Mouse (Mus musculus) thymus, adult 18-20 months (tissue): ENCODE results near the gene Mcm6.

ENCODE experiments used
- DNase-seq, 2 experiments: peaks; one replicate each; pipeline ENCODE4 v3.0.0; 2022; ENCODE audit warnings: mixed read lengths in 2 of 2

Mcm6 gene

DNA sequence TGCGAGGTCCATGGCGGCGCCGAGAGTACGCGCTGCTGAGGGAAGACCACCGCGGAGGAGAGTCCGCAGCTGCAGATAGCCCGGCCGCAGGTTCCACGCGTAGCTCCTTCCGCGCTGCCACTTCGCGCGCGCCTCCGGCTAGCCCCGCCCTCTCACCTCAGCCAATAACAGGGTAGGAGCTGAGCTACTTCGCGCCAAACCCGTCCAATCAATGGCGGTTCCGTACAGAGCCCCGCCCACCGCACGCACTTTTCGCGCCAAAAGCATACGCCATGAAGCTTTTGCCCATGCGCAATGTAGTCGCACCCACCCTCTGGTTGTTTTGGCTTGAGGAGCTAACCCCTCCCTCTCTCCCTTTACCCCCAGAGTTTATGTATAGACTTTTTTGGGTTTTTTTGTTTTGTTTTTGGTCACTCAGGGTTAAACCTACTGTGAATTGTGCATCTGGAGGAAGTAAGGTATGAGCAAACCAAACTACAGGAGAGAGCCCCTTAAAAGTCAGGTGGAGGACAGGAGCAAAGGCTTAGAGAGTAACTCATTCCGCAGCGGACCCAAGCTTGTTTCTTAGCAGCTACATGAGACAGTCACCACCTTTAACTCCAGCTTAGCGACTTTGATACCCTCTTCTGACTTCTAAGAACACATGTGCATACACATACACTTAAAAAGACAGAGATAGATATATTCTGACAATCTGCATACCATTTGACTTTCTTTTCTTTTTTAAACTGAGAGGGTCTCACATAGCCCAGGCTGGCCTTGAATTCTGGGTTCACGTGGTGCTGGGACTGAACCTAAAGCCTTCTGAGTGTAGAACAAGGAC, at the start of gene Mcm6:
Gene Mcm6, minus strand, starts transcription at position 111 of the 823 bp plus-strand sequence.
- peak; percentile 95 to 97 for DNase-seq

DNA sequence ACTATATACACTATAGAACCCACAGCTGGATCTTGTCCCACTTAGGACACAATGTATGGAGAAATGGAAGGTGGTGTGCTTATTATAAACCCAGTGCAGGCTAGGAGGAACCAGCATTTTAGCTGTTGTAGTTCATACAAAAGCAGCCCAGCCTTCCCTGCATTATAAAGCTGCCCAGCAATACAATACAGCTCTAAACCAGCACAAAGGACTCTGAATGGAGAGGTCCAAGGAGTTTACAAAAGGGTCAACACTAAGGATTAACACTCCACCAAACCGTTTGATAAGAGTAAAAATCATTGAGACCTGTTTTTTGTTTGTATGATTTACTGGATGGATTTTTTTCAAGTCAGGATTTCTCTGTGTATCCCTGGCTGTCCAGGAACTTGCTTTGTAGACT, 47.4 kb upstream of the Mcm6 start:
- DNase-seq: no peak

- no peak for DNase-seq
Measured at GRCm38 (mm10) chr1:128405675-128406074, 46.2 kb upstream of the Mcm6 start.

- DNase-seq: no peak
Measured at GRCm38 (mm10) chr1:128405041-128405481, 45.6 kb upstream of the Mcm6 start.

GRCm38 (mm10) chr1:128400926-128401325, 41.5 kb upstream of the Mcm6 start:
- DNase-seq: no peak

- no peak for DNase-seq
Measured at GRCm38 (mm10) chr1:128399941-128400915, 40.8 kb upstream of the Mcm6 start.

- DNase-seq: no peak
Measured at GRCm38 (mm10) chr1:128398738-128399445, 39.4 kb upstream of the Mcm6 start.

DNA sequence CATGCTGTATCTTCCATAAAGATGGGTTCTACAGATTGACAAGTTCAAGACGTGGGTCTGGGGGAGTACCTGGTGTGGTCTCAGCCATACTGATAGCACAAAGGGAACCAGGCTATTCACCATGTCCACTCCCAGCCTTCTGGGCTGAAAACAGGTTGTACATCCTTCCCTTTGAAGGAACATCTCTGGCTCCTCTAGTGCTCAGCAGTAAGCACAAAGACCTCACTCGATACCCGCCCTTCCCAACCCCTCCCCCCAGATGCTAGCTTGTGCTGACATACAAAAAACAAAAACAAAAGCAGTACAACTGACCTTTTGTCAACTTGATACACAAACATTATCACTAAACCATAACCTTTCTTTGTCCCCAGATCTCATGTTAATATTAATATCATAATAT, 35.2 kb upstream of the Mcm6 start:
- DNase-seq: no peak

DNA sequence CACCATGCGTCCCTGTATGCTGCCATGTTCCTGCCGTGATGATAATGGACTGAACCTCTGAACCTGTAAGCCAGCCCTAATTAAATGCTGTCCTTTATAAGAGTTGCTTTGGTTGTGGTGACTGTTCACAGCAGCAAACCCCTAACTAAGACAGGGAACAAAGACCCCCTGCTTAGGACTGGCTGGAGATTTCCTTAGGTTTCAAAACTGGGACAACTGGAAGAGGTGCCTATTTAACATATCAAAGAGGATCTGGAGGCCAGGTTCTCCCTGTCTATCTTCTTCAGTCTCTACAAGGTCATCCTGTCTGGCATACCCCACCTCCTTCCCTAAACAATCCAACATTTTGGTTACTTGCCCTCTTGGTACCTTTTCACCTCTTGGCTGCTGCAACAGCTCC, 32.9 kb upstream of the Mcm6 start:
- DNase-seq: no peak

- no peak for DNase-seq
Measured at GRCm38 (mm10) chr1:128386487-128386886, 27.0 kb upstream of the Mcm6 start.

DNA sequence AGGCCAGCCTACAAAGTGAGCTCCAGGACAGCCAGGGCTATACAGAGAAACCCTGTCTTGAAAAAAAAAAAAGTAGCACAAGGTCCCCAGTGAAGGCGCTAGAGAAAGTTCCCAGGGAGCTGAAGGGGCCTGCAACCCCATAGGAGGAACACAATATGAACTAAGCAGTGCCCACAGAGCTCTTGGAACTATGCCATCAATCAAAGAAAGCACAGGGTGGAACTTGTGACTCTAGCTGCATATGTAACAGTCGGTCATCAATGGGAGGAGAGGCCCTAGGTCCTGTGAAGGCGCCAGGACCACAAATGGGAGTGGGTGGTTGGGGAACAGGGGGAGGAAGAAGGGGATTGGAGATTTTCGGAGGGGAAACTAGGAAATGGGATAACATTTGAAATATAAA, 17.4 kb upstream of the Mcm6 start:
- DNase-seq: no peak

DNA sequence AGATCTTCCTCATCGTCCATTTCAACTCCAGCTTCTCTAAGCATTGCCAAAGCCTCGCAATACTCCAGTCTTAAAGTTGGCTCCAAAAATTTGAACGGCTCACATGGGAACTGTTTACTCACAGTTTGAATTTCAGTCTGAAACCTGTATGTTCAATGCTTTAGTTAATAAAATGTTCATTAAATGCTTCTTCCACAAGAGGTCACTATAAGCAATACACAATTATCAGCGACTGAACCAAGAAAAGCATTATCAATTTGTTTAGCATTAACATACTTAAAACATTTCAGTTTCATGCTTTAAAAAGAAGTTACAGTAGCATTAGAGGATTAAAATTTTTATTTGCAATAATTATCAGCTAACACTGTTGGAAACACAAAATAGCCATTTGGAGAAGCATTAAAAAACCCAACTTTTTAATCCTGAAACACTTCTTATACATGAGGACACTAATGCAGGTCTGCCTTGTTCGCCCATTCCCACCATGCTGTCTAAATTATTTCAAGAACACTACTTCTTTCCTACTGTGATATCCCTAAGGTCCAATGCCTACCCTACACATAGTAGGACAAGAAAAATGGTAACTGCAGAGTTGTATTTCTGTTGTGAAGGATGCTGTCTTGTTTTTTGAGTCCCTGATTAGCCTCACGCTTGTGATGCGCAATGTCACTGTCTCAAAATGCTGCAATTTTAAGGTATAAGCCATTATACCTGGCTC, 12.8 kb upstream of the Mcm6 start:
- DNase-seq: no peak

GRCm38 (mm10) chr1:128368732-128369441, 9.4 kb upstream of the Mcm6 start:
- peak; percentile 12 to 39 for DNase-seq

DNA sequence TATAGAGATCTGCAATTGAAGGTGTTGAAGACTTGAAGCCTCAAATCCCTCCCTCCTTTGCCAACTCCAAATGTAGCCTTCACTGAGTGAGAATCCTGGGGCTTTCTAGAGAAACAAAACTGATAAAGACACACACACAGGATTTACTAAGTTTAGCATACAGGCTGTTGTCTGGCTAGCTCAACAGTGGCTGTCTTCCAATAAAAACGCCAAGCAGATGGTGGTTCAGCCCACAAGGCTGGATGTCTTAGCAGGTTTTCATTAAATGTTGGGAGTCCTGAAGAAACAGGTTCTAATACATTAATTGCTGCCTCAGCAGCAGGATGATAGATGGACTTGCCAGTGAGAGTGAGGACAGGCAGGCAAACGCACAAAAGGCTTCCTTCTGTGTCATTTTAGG, 1.1 kb upstream of the Mcm6 start:
- no peak for DNase-seq

DNA sequence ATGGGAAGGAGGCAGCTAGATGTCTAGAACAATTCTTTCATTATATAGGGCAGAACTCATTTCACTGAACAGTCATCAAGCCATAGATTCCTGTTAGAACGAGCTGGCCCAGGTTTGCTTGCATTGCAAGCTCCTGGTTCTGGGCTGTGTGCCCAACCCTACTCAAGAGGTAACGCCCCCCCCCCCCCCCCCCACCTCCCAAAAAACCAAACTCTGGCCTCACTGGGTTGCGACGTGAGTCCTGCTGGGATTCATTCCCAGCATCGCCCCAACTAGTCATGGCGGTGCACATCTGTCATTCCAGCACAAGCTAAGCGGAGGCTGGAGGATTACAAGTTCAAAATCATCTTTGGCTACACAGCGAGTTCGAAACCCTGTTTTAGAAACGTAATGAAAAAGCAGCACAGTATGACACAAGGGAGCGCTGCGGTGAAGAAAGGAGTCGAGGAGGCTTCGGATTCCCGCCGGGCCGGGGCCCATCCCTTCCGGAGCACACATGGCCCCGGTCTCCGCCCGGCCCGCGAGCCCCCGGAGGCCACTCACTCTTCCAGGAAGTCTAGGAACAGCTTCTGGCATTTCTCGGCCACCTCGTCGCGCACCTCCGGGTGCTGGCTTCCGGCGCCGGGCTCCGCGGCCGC, 429 bp downstream of the Mcm6 start:
- DNase-seq: no peak

DNA sequence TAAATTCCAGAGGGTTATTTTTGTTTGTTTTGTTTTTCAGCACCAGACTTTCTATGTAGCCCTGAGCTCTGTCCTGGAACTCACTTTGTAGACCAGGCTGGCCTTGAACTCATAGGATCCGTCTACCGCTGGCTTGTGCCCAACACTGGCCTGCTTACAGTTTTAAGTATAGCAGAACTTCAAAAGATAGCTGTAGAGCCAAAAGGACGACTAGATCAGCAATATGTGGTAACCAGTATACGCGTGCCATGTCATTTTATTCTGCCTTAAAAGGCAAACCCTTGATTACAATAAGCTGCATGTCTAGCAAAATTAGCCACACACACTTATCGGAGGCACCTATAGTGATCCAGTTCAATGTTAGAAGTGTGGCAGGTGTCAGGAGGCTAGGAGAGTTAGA, 1.2 kb downstream of the Mcm6 start:
- DNase-seq: no peak

GRCm38 (mm10) chr1:128357452-128357851, 2.0 kb downstream of the Mcm6 start:
- no peak for DNase-seq

GRCm38 (mm10) chr1:128353092-128353491, 6.4 kb downstream of the Mcm6 start:
- DNase-seq: no peak

GRCm38 (mm10) chr1:128344232-128344631, 15.2 kb downstream of the Mcm6 start:
- DNase-seq: no peak

GRCm38 (mm10) chr1:128337708-128338320, 21.6 kb downstream of the Mcm6 start:
- DNase-seq: no peak

- no peak for DNase-seq
Measured at GRCm38 (mm10) chr1:128330313-128330712, 29.2 kb downstream of the Mcm6 start.
